Mouse (Mus musculus) hindbrain, embryonic 12.5 days (tissue): ENCODE results near the gene Arfip2. TPM values are rescaled to one million over a fixed set of nuclear protein-coding genes. Genes with fewer than 3 reads are reported as not detected.

Experiments used
- ATAC-seq: fragments of 200-750 bp; cut with Nextera tagmentation; 2 replicates; pipeline ENCODE4 v1.8.0; 2017; ENCODE audit warnings: moderate TSS enrichment; ENCODE audit not compliant: low FRiP score
- H3K27ac ChIP-seq: fragments of 300-500 bp; sonication (generic); 2 replicates; pipeline ENCODE4 v1.5.1; 2016; ENCODE audit warnings: mild to moderate bottlenecking
- H3K27me3 ChIP-seq: fragments of 300-500 bp; sonication (generic); 2 replicates; pipeline ENCODE4 v1.6.1; 2016; ENCODE audit warnings: mild to moderate bottlenecking
- H3K36me3 ChIP-seq: fragments of 300-500 bp; sonication (generic); 2 replicates; pipeline ENCODE4 v1.6.1; 2016; ENCODE audit warnings: mild to moderate bottlenecking
- H3K4me1 ChIP-seq: fragments of 300-500 bp; sonication (generic); 2 replicates; pipeline ENCODE4 v1.6.1; 2016
- H3K4me2 ChIP-seq: fragments of 300-500 bp; sonication (generic); replicated peaks from 2 replicates; pipeline ENCODE4 v1.6.1; 2016; ENCODE audit warnings: mild to moderate bottlenecking
- H3K4me3 ChIP-seq: fragments of 300-500 bp; sonication (generic); 2 replicates; pipeline ENCODE4 v1.5.1; 2016; ENCODE audit warnings: mild to moderate bottlenecking
- H3K9ac ChIP-seq: fragments of 300-500 bp; sonication (generic); 2 replicates; pipeline ENCODE4 v1.6.1; 2016; ENCODE audit warnings: mild to moderate bottlenecking, moderate library complexity
- H3K9me3 ChIP-seq: fragments of 300-500 bp; sonication (generic); replicated peaks from 2 replicates; pipeline ENCODE4 v1.6.1; 2016; ENCODE audit warnings: mild to moderate bottlenecking
- WGBS: fragments of 180-500 bp; shearing (Covaris S2); methylation state at CpG from one replicate; pipeline ENCODE4 v1.1.7; 2016; 5-methylcytosine and 5-hydroxymethylcytosine counted together
- polyA plus RNA-seq: library from polyadenylated mRNA; unstranded; fragments of >200 nt; fragmentation: Nextera tagmentation; extraction: Ambion mirVana; gene quantifications from 2 replicates; pipeline ENCODE4 v1.2.1, GENCODE M21; 2016

Gene Arfip2
- polyA plus RNA-seq, 1 experiment from 2014 or later, result 75.3 TPM

DNA sequence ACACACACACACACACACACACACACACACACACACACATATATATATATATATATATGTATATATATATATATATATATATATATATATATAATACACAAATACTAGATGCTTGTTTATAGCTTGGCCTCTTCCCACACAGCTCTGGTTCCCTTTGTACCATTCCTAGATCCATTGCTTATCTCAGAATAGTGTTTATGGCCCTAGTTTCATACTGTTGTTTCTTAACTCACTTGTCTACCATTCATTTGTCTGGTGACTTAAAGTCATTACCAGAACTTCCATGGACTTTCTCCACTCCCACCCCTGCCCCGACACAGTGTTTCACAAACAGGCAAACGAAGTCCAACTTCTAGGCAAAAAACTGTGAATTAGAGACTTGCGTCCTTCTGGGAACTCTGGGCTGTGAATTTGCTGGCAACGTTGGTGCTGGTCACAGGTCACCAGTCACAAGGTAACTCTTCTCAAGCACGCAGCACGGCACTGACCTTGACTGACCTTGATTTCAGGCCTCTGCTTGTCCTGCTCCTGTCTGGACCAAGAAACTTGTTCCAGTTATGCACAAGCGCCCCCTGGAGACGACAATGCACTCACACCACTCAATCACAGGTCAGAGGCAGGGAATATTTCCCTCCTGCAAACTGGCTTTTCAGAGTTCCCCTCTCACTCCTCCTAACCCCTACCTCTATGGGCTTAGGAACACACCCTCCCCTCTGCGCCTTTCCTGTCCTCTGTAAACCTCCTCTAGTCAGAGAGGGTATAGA, 37.2 kb downstream of the Arfip2 start:
- Histone ChIP-seq H3K27me3 (no peaks in the 10 kb centered on the region), H3K4me2 (no peak overlapping the region), H3K4me1 (no peaks in the 10 kb centered on the region), H3K9ac (no peak overlapping the region), H3K27ac (no peak overlapping the region), H3K36me3 (no peaks in the 10 kb centered on the region), H3K4me3 (no peak overlapping the region), H3K9me3 (no peaks in the 10 kb centered on the region)
- WGBS, result 36% methylated on average over 9 of the region's 9 CpGs
- peak; percentile 71 for ATAC-seq

DNA sequence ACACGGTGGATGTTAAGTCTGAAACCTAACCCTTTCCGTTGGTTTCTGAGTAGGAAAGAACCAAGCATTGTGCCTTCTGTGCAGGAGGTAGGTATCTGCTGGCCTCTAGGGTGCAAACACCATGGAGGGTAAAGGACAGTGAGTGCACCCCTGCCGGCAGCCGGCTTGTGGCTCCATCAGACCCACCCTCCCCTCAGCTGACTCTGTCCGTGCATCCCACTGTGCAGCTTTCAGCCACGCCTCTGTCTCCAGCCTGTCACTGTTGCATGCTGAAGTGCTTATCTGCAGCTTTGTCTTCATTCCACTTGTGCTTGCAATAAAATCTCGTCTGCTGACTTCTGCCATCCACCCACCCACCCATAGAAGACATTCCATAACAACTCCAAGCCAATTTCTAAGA, 50.1 kb downstream of the Arfip2 start:
- Histone ChIP-seq H3K9me3 (no peaks in the 10 kb centered on the region), H3K9ac (no peak overlapping the region), H3K4me2 (no peak overlapping the region), H3K4me3 (no peak overlapping the region), H3K27ac (no peak overlapping the region), H3K27me3 (no peaks in the 10 kb centered on the region), H3K4me1 (no peaks in the 10 kb centered on the region), H3K36me3 (no peaks in the 10 kb centered on the region)
- WGBS, result 26% methylated on average over 7 of the region's 7 CpGs
- ATAC-seq, result no peak

DNA sequence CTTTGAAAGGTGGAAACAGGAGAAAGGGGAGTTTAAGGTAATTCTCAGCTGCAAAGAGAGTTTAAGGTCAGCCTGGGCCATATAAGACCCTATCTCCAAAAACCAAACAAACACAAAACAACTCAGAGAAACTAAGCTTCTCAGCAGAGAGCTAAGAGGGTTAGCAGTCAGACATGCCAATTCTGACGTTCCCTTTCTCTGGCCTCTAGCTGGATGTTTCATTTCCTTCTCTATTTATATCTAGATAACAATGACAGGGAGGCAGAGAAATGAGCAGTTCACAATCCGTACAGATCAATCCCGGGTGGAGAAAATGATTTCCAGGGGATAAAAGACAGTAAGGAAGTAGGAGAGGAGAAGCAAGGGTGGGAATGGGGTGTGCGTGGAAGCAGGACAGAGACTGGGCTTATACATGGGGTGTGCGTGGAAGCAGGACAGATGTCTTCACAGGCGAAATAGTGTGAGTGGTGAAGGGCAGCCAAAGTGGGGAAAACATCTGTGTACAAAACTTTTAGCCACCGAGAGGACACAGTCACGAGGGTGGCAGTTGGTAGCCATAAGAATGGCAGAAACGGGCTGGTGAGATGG, 51.8 kb downstream of the Arfip2 start:
- WGBS, result 75% methylated on average over 9 of the region's 9 CpGs
- Histone ChIP-seq H3K27ac (no peak overlapping the region), H3K4me3 (no peak overlapping the region), H3K9ac (no peak overlapping the region), H3K27me3 (no peaks in the 10 kb centered on the region), H3K36me3 (no peaks in the 10 kb centered on the region), H3K9me3 (no peaks in the 10 kb centered on the region), H3K4me1 (no peaks in the 10 kb centered on the region), H3K4me2 (no peak overlapping the region)
- ATAC-seq, result no peak

Other genes with a start within 250 kb of the Arfip2 start
- gene Fam160a2, start 240.4 kb downstream of the Arfip2 start, polyA plus RNA-seq, result 41.6 and 44.7 TPM in 2 replicates
- 0.19 TPM in 1 of 2 replicates, not detected in the other for gene Cnga4, start 235.8 kb downstream of the Arfip2 start, polyA plus RNA-seq
- gene Cckbr, start 214.7 kb downstream of the Arfip2 start, polyA plus RNA-seq, result 0.46 and 0.92 TPM in 2 replicates
- gene Cavin3, start 158.1 kb downstream of the Arfip2 start, polyA plus RNA-seq, result 37.4 and 41.0 TPM in 2 replicates
- 56.2 and 57.7 TPM in 2 replicates for gene Smpd1, start 86.1 kb downstream of the Arfip2 start, polyA plus RNA-seq
- 165 and 170 TPM in 2 replicates for gene Apbb1, start 58.8 kb downstream of the Arfip2 start, polyA plus RNA-seq
- gene Hpx, start 40.3 kb downstream of the Arfip2 start, polyA plus RNA-seq, result 0.21 and 0.27 TPM in 2 replicates
- 62.7 and 63.6 TPM in 2 replicates for gene Trim3, start 6.8 kb downstream of the Arfip2 start, polyA plus RNA-seq
- gene Timm10b, start 360 bp downstream of the Arfip2 start, polyA plus RNA-seq, result 127 and 151 TPM in 2 replicates
- 9.3 and 11.3 TPM in 2 replicates for gene Gm45799, start 136 bp upstream of the Arfip2 start, polyA plus RNA-seq
- 1.2 and 1.3 TPM in 2 replicates for gene Dnhd1, start 10.4 kb upstream of the Arfip2 start, polyA plus RNA-seq
- gene Ilk, start 96.2 kb upstream of the Arfip2 start, polyA plus RNA-seq, result 216 and 226 TPM in 2 replicates
- gene Rrp8, start 97.0 kb upstream of the Arfip2 start, polyA plus RNA-seq, result 32.7 and 36.6 TPM in 2 replicates
- gene Taf10, start 103.9 kb upstream of the Arfip2 start, polyA plus RNA-seq, result 146 and 171 TPM in 2 replicates
- gene Tpp1, start 111.8 kb upstream of the Arfip2 start, polyA plus RNA-seq, result 47.4 and 49.5 TPM in 2 replicates
- gene Dchs1, start 147.2 kb upstream of the Arfip2 start, polyA plus RNA-seq, result 26.9 and 28.6 TPM in 2 replicates
- 218 and 251 TPM in 2 replicates for gene Mrpl17, start 170.7 kb upstream of the Arfip2 start, polyA plus RNA-seq